Mouse (Mus musculus) neural tube, embryonic 15.5 days (tissue): ENCODE data around the gene Fyn. TPM values are rescaled to one million over a fixed set of nuclear protein-coding genes. Genes with fewer than 3 reads are reported as not detected.

Source experiments
- ATAC-seq: fragments of 200-750 bp; cut with Nextera tagmentation; 2 replicates; pipeline ENCODE4 v1.8.0; 2017; ENCODE audit warnings: mild to moderate bottlenecking, moderate TSS enrichment, moderate library complexity; ENCODE audit not compliant: low FRiP score
- H3K27ac ChIP-seq: fragments of 300-500 bp; sonication (generic); replicated peaks from 2 replicates; pipeline ENCODE4 v1.5.1; 2015; ENCODE audit warnings: mild to moderate bottlenecking, inconsistent platforms
- H3K27me3 ChIP-seq: fragments of 300-500 bp; sonication (generic); replicated peaks from 2 replicates; pipeline ENCODE4 v1.6.1; 2015; ENCODE audit warnings: inconsistent platforms
- H3K36me3 ChIP-seq: fragments of 300-500 bp; sonication (generic); 2 replicates; pipeline ENCODE4 v1.6.1; 2015; ENCODE audit warnings: inconsistent platforms
- H3K4me1 ChIP-seq: fragments of 300-500 bp; sonication (generic); 2 replicates; pipeline ENCODE4 v1.6.1; 2015; ENCODE audit warnings: inconsistent platforms
- H3K4me2 ChIP-seq: fragments of 300-500 bp; sonication (generic); 2 replicates; pipeline ENCODE4 v1.6.1; 2015; ENCODE audit warnings: inconsistent platforms, mild to moderate bottlenecking, moderate library complexity
- H3K4me3 ChIP-seq: fragments of 300-500 bp; sonication (generic); replicated peaks from 2 replicates; pipeline ENCODE4 v1.5.1; 2015; ENCODE audit warnings: mild to moderate bottlenecking, inconsistent platforms
- H3K9ac ChIP-seq: fragments of 300-500 bp; sonication (generic); replicated peaks from 2 replicates; pipeline ENCODE4 v1.6.1; 2015; ENCODE audit warnings: mild to moderate bottlenecking, inconsistent platforms
- H3K9me3 ChIP-seq: fragments of 300-500 bp; sonication (generic); replicated peaks from 2 replicates; pipeline ENCODE4 v1.6.1; 2016; ENCODE audit warnings: inconsistent platforms
- WGBS: fragments of 180-500 bp; shearing (Covaris S2); methylation state at CpG from one replicate; pipeline ENCODE4 v1.1.7; 2015; ENCODE audit warnings: mixed read lengths; 5-methylcytosine and 5-hydroxymethylcytosine counted together
- polyA plus RNA-seq: library from polyadenylated mRNA; unstranded; fragments of >200 nt; fragmentation: Nextera tagmentation; extraction: Ambion mirVana; gene quantifications from 2 replicates; pipeline ENCODE4 v1.2.1, GENCODE M21; 2015

The Fyn gene
- polyA plus RNA-seq, 1 experiment from 2014 or later, result 76.5 TPM

DNA sequence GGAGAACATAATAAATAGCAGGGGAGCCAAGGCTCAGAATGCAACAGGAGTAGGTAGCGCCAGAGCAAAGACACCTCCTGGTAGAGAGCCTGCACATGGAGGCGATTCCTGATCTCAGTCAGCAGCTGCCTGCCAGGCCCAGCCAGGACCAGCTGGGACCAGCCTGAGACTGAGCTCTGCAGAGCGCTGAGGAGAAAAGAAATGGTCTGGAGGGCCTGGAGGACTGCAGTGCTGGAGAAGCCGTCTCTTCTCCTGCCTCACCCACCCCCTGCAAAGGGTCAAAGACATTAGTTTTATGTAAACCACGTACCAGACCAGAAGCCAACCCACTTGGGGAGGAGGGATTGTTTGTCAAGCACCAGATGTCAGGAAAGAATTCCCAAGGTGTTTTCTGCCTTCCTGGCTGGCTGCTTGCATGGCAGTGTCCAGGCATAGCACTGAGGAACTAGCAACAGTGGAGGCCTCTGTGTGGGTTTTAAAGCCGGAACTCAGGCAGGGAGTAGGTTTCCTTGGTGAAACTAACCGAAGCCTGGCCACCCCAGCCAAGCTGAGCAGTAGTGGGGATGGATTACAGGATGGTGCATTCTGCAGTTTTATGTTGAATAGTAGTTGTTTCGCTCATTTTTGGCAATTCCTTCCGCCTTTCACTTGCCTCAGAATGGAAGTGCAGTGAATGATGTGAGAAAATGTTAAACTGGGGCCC is 165.8 kb downstream of the Fyn start:
- peaks cover 32% of the 10 kb centered on the region; the same call in 1 of the 2 replicates for H3K36me3 ChIP-seq
- no peak overlapping the region for H3K4me3 ChIP-seq
- WGBS, result 38% methylated on average over 9 of the region's 9 CpGs
- peak; percentile 46 for ATAC-seq
- H3K4me2 ChIP-seq, result no peak overlapping the region
- H3K9me3 ChIP-seq, result no peaks in the 10 kb centered on the region
- H3K9ac ChIP-seq, result peak overlapping the region; percentile 7; the same call in 1 of the 2 replicates
- peaks cover 59% of the 10 kb centered on the region for H3K4me1 ChIP-seq
- H3K27ac ChIP-seq, result peak overlapping the region; percentile 83
- no peaks in the 10 kb centered on the region for H3K27me3 ChIP-seq

GRCm38 (mm10) chr10:39535347-39535746 is 166.7 kb downstream of the Fyn start:
- no peak overlapping the region for H3K4me2 ChIP-seq
- H3K27ac ChIP-seq, result peak overlapping the region; percentile 83
- H3K27me3 ChIP-seq, result no peaks in the 10 kb centered on the region
- no peak overlapping the region for H3K9ac ChIP-seq
- peaks cover 27% of the 10 kb centered on the region; the same call in 1 of the 2 replicates for H3K36me3 ChIP-seq
- no peaks in the 10 kb centered on the region for H3K9me3 ChIP-seq
- H3K4me3 ChIP-seq, result no peak overlapping the region
- ATAC-seq, result no peak
- peaks cover 67% of the 10 kb centered on the region for H3K4me1 ChIP-seq
- 47% methylated on average over 3 of the region's 3 CpGs for WGBS

GRCm38 (mm10) chr10:39536258-39536657 is 167.6 kb downstream of the Fyn start:
- Histone ChIP-seq H3K9ac (no peak overlapping the region), H3K36me3 (peaks cover 27% of the 10 kb centered on the region; the same call in 1 of the 2 replicates), H3K4me1 (peaks cover 74% of the 10 kb centered on the region), H3K4me3 (no peak overlapping the region), H3K9me3 (no peaks in the 10 kb centered on the region), H3K4me2 (no peak overlapping the region), H3K27me3 (no peaks in the 10 kb centered on the region), H3K27ac (peak overlapping the region; percentile 83)
- 36% methylated on average over 11 of the region's 11 CpGs for WGBS
- peak; percentile 22; the same call in 1 of the 2 replicates for ATAC-seq

DNA sequence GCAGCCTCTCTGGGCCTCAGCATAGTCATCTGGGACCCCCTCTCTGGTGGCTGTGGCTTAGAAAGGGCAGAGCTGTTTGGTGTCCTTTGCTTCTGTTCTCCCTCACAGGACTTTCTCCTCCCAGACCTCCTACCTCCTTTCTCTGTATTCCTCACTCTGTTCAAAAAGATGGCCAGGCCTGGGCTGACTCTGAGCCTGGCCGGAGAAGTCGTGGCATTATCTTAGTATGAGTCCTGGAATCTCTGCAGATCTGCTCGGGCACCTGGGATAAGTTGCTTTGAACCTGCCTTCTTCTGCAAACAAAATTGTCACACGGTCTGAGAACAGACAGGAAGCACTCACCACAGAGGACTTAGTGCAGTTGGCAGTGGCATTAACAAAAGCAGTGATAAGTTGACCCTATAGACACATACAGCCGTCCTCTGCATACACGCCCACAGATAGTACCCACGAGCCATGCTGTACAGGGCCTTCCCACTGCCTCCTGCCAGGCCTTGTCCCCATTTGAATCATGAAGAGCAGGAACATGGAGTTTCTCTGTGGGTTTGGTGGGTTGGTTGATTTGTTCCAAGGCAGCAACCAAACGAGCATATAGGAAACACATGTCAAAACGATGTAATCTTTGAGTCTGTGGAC is 171.5 kb downstream of the Fyn start:
- Histone ChIP-seq H3K4me2 (no peak overlapping the region), H3K36me3 (peaks cover 17% of the 10 kb centered on the region), H3K9ac (no peak overlapping the region), H3K27ac (peak overlapping the region; percentile 86), H3K4me3 (no peak overlapping the region), H3K27me3 (no peaks in the 10 kb centered on the region), H3K4me1 (peaks cover 73% of the 10 kb centered on the region), H3K9me3 (no peaks in the 10 kb centered on the region)
- 53% methylated on average over 9 of the region's 9 CpGs for WGBS
- no peak for ATAC-seq

- H3K4me2 ChIP-seq, result no peak overlapping the region
- H3K27ac ChIP-seq, result peak overlapping the region; percentile 96
- no peaks in the 10 kb centered on the region for H3K9me3 ChIP-seq
- peak; percentile 76 for ATAC-seq
- H3K36me3 ChIP-seq, result peaks cover 20% of the 10 kb centered on the region
- H3K27me3 ChIP-seq, result no peaks in the 10 kb centered on the region
- WGBS, result 1% methylated on average over 7 of the region's 7 CpGs
- peak overlapping the region; percentile 41 for H3K9ac ChIP-seq
- H3K4me1 ChIP-seq, result peaks cover 73% of the 10 kb centered on the region
- H3K4me3 ChIP-seq, result no peak overlapping the region
These were observed 172.3 kb downstream of the Fyn start for GRCm38 (mm10) chr10:39540995-39541394.

DNA sequence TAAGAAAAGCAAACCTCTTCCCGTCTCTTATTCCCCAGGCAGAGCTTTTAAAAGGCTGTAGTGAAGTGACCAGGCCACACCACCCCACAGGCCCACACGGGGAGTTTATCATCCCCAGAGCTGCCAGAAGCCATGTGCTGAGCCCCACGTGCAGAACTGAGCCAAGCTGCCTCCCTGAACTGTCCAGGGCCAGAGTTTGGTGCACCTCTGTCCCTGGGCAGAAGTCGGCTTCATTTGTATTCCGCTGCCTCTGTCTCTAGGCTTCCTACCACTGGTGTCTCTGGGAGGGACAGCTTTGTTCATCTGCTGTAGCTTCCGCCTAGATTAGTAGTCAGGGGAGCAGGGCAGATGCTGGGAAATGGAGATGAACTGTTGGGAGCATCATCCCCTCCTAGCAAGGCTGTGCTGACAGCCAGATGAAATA is 172.8 kb downstream of the Fyn start:
- peaks cover 20% of the 10 kb centered on the region for H3K36me3 ChIP-seq
- peaks cover 69% of the 10 kb centered on the region for H3K4me1 ChIP-seq
- no peaks in the 10 kb centered on the region for H3K27me3 ChIP-seq
- WGBS, result 7% methylated on average over 6 of the region's 6 CpGs
- H3K9ac ChIP-seq, result peak overlapping the region; percentile 41
- no peak overlapping the region for H3K4me3 ChIP-seq
- H3K4me2 ChIP-seq, result no peak overlapping the region
- peak overlapping the region; percentile 96 for H3K27ac ChIP-seq
- peak; percentile 67 for ATAC-seq
- H3K9me3 ChIP-seq, result no peaks in the 10 kb centered on the region

GRCm38 (mm10) chr10:39541951-39542521 is 173.4 kb downstream of the Fyn start:
- Histone ChIP-seq H3K4me1 (peaks cover 69% of the 10 kb centered on the region), H3K4me2 (no peak overlapping the region; the same call in 1 of the 2 replicates)
- WGBS, result 3% methylated on average over 7 of the region's 7 CpGs

GRCm38 (mm10) chr10:39542535-39543257 is 174.0 kb downstream of the Fyn start:
- Histone ChIP-seq H3K9me3 (no peaks in the 10 kb centered on the region), H3K4me1 (peaks cover 71% of the 10 kb centered on the region), H3K4me2 (no peak overlapping the region), H3K27me3 (no peaks in the 10 kb centered on the region), H3K9ac (peak overlapping the region; percentile 41; the same call in 1 of the 2 replicates), H3K27ac (peak overlapping the region; percentile 96), H3K4me3 (no peak overlapping the region), H3K36me3 (peaks cover 12% of the 10 kb centered on the region)
- WGBS, result 58% methylated on average over 15 of the region's 15 CpGs
- peak; percentile 22; the same call in 1 of the 2 replicates for ATAC-seq

More at GRCm38 (mm10) chr10:39541951-39542521, 173.4 kb downstream of the Fyn start:
- peak; percentile 30 for ATAC-seq
- peaks cover 17% of the 10 kb centered on the region for H3K36me3 ChIP-seq
- no peak overlapping the region for H3K4me3 ChIP-seq
- peak overlapping the region; percentile 41 for H3K9ac ChIP-seq
- no peaks in the 10 kb centered on the region for H3K9me3 ChIP-seq
- no peaks in the 10 kb centered on the region for H3K27me3 ChIP-seq
- H3K27ac ChIP-seq, result peak overlapping the region; percentile 96

DNA sequence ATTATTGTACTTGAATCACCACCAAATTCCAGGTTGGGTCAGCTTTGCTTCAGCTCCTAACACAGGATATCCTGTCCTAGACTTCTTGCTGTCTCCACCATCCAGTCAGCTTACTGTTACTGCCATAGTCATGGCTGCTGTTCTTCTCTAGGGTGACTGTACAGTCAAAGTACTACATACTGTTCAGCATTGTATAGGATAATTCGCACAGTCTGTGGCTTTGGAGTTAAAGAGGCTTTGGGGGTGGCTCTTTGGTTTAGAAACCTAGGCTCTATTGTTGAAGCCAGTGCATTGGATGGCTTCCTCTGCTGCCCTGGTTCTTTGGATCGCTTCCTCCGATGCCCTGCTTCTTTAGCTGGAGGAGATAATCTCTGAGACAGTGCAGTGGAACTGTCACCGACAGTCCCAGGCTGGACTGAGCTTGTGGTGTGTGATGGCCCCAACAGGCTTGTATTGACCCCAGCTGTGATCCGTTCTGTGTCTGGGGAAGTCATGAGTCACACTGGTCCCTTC is 174.7 kb downstream of the Fyn start:
- Histone ChIP-seq H3K9ac (0 out of 2 replicates have a peak overlapping the region, but pooled peaks have one; percentile 41), H3K27ac (peak overlapping the region; percentile 96), H3K4me2 (no peak overlapping the region), H3K27me3 (no peaks in the 10 kb centered on the region), H3K36me3 (peaks cover 11% of the 10 kb centered on the region), H3K9me3 (no peaks in the 10 kb centered on the region), H3K4me1 (peaks cover 71% of the 10 kb centered on the region), H3K4me3 (no peak overlapping the region)
- no peak for ATAC-seq
- 81% methylated on average over 5 of the region's 5 CpGs for WGBS

DNA sequence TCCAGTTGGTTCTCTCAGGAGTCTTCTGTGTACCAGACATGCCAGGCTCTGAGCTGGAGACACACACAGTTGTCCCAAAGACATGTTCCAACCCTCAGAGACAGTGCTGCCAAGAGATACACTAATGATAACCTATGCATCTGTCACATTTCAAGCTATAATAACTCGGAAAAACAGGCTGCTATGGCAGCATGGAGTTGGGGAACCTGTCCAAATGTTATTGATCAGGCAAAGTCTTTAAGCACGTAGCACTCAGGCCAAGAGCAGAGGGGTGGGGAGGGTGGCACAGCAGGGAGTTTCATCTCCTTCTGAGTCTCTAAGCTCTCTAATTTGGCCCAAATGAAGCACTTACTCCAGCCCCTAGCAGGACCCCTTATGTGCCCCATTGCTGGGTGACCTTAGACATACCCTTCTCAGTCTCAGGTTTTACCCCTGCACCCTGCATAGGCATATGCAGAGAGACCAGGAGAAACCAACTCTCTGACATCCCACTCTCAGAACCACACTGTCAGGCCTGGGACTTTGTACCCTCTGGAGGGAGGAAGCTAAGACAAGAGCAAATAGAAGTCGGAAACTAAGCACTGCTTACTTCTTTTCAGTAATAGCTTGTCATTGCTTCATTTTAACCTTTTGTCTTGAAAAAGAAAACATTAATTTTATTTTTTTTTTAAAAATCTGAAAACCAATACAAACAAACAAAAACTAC is 178.9 kb downstream of the Fyn start:
- H3K4me3 ChIP-seq, result no peak overlapping the region
- WGBS, result 68% methylated on average over 3 of the region's 3 CpGs
- H3K9ac ChIP-seq, result no peak overlapping the region
- H3K4me1 ChIP-seq, result peaks cover 70% of the 10 kb centered on the region
- H3K27me3 ChIP-seq, result no peaks in the 10 kb centered on the region
- H3K36me3 ChIP-seq, result peaks cover 8% of the 10 kb centered on the region
- H3K4me2 ChIP-seq, result no peak overlapping the region
- H3K9me3 ChIP-seq, result no peaks in the 10 kb centered on the region
- H3K27ac ChIP-seq, result peak overlapping the region; percentile 20; the same call in 1 of the 2 replicates
- ATAC-seq, result no peak
